Mouse (Mus musculus) G1E (cell line): ENCODE results near the gene Selenow. TPM values are rescaled to one million over a fixed set of nuclear protein-coding genes. Genes with fewer than 3 reads are reported as not detected.

ENCODE experiments used
- ATAC-seq: 2 replicates; pipeline ENCODE4 v1.8.0; 2016; ENCODE audit warnings: mild to moderate bottlenecking; ENCODE audit not compliant: insufficient number of reproducible peaks, poor library complexity, low FRiP score, severe bottlenecking; ENCODE audit errors: extremely low read depth
- DNase-seq: peaks from one replicate; pipeline ENCODE4 v3.0.0; 2012; ENCODE audit warnings: low spot score
- H3K27me3 ChIP-seq: 2 replicates; pipeline ENCODE4 v1.6.1; 2012; ENCODE audit warnings: mild to moderate bottlenecking, low read length, inconsistent platforms; ENCODE audit not compliant: insufficient read depth
- H3K36me3 ChIP-seq: replicated peaks from 2 replicates; pipeline ENCODE3; 2012; ENCODE audit warnings: mild to moderate bottlenecking, inconsistent platforms
- H3K4me1 ChIP-seq: 2 replicates; pipeline ENCODE4 v1.6.1; 2012; ENCODE audit warnings: low read depth, low read length, inconsistent platforms, mixed read lengths; ENCODE audit not compliant: insufficient read depth
- H3K4me3 ChIP-seq: 2 replicates; pipeline ENCODE4 v1.5.1; 2012; ENCODE audit warnings: low read depth, mild to moderate bottlenecking, inconsistent platforms, low read length, moderate library complexity, mixed read lengths
- H3K9me3 ChIP-seq: replicated peaks from 2 replicates; pipeline ENCODE4 v1.6.1; 2012; ENCODE audit warnings: inconsistent platforms
- CTCF ChIP-seq: IDR thresholded peaks from 2 replicates; pipeline ENCODE4 v1.5.1; 2012; ENCODE audit warnings: low read depth, low read length, inconsistent platforms, mixed read lengths
- GATA1 ChIP-seq: IDR thresholded peaks from 2 replicates; pipeline ENCODE4 v1.6.1; 2012; ENCODE audit warnings: borderline replicate concordance, low read length, inconsistent platforms, mixed read lengths
- GATA2 ChIP-seq: IDR thresholded peaks from 2 replicates; pipeline ENCODE4 v1.6.1; 2012; ENCODE audit warnings: low read depth, low read length, inconsistent platforms, borderline replicate concordance
- POLR2AphosphoS5 ChIP-seq: IDR thresholded peaks from 2 replicates; pipeline ENCODE4 v1.6.1; 2012; ENCODE audit warnings: low read depth, low read length, inconsistent platforms; ENCODE audit not compliant: insufficient replicate concordance
- TAL1 ChIP-seq: conservative IDR thresholded peaks from 2 replicates; pipeline ENCODE4 v1.6.1; 2012; ENCODE audit warnings: low read depth, low read length, inconsistent platforms, mixed read lengths
- polyA plus RNA-seq: library from polyadenylated mRNA; stranded (reverse); fragments of >175 nt; gene quantifications from 2 replicates; pipeline ENCODE4 v1.2.3, GENCODE M21; 2012
- total RNA-seq, 2 experiments: library from RNA; stranded (forward) in 1 of 2; stranded (reverse) in 1 of 2; fragments of 200-1000 nt in 1 of 2; fragments of >200 nt in 1 of 2; fragmentation: Nextera tagmentation in 1 of 2; gene quantifications; 2 replicates each; pipeline ENCODE4 v1.2.3; 2014 to 2017

Gene Selenow
- total and polyA plus RNA-seq, 3 experiments, result 152 to 867 (median 559) TPM

DNA sequence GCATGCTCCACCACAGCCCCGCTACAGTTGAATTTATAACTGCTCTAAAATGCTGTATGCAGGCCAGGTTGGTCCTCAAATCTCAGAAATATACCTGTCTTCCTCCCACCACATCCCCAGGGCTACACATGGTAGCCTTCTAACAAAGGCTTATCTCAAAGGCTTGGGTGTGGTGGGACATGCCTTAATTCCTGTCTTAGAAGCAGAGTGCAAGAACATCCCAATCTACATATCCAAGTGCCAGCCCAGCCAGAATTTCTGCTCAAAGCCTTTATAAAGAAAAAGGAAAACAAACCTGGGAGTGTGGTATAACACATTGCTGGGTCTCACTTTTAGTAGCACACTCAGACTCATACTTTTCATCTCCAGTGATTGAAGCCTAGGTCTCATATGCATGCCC, 28.0 kb downstream of the Selenow start:
- H3K9me3 ChIP-seq, result no peaks in the 10 kb centered on the region
- no peaks in the 10 kb centered on the region for H3K36me3 ChIP-seq
- H3K4me3 ChIP-seq, result no peak overlapping the region
- H3K27me3 ChIP-seq, result no peaks in the 10 kb centered on the region
- TF ChIP-seq POLR2AphosphoS5 (no peak), GATA2 (no peak), GATA1 (no peak), TAL1 (no peak), CTCF (no peak)
- DNase-seq, result no peak
- no peak for ATAC-seq
- no peaks in the 10 kb centered on the region for H3K4me1 ChIP-seq

DNA sequence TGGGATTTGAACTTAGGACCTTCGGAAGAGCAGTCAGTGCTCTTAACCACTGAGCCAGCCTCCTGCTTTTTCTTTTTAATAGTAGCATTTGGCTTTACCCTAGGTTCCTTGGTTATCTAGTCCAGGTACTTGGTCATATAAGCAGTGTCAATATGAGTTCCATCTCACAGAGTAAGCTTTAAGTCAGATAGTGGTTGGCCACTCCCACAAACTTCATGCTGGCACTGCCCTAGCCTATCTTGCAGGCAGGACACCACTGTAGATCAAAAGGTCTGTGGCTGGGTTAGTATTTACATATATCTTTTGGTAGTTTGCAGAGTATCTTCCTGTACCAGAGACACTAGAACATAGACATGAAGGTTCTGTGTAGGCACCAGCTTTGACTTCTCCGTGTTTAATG, 38.1 kb downstream of the Selenow start:
- no peaks in the 10 kb centered on the region for H3K9me3 ChIP-seq
- ATAC-seq (no peak), DNase-seq (no peak)
- 0 out of 2 replicates have a peak, but pooled peaks cover 2% of the 10 kb centered on the region for H3K27me3 ChIP-seq
- no peak for TF ChIP-seq POLR2AphosphoS5
- TF ChIP-seq TAL1, result no peak
- TF ChIP-seq GATA2, result no peak
- TF ChIP-seq GATA1, result no peak
- TF ChIP-seq CTCF, result no peak
- no peaks in the 10 kb centered on the region for H3K36me3 ChIP-seq
- H3K4me3 ChIP-seq, result no peak overlapping the region
- H3K4me1 ChIP-seq, result no peaks in the 10 kb centered on the region

DNA sequence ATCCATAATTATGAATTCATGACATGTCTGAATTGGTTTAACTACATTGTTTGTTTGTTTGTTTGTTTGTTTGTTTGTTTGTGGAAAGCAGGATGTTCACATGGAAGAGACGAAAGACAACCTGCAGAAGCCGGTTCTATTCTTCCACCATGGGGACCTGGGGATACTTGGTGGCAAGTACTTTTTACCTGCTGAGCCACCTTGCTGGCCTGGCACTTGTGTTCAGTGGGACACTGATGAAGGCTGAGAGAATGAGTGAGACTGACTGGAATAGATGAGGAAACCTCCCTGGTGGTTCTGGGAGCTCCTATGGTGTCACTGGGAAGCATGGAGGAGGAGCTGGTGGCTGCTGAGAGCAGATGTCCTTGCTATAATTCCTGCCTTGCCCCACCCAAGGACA, 39.9 kb downstream of the Selenow start, which contains the start of gene Crxos:
Gene Crxos (plus strand): TSS at position 301 of the 400 bp plus-strand sequence.
- no peak within 1 kb of the TSS for H3K4me3 ChIP-seq
- no peaks in the 10 kb centered on the region for H3K9me3 ChIP-seq
- TF ChIP-seq POLR2AphosphoS5 (no peak), CTCF (no peak), GATA2 (no peak), TAL1 (no peak), GATA1 (no peak)
- H3K27me3 ChIP-seq, result 0 out of 2 replicates have a peak, but pooled peaks cover 2% of the 10 kb centered on the region
- H3K4me1 ChIP-seq, result no peaks in the 10 kb centered on the region
- ATAC-seq (no peak), DNase-seq (no peak)
- H3K36me3 ChIP-seq, result no peaks in the 10 kb centered on the region

DNA sequence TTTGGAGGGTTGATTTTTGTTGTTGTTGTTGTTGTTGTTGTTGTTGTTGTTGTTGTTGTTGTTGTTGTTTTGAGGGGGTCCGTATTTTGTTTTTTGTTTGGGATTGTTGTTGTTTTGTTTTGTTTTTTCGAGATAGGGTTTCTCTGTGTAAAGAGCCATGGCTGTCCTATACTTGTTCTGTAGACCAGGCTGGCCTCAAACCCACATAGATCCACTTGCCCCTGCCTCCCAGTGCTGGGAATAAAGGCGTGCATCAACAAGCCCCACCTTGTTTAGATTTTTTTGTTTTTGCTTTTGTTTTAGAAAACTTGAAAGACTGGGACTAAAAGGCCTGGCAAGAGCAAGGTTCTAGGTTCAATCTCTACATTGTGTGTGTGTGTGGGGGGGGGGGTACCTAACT, 40.4 kb downstream of the Selenow start:
- TF ChIP-seq POLR2AphosphoS5 (no peak), GATA1 (no peak), CTCF (no peak), GATA2 (no peak), TAL1 (no peak)
- ATAC-seq (no peak), DNase-seq (no peak)
- no peaks in the 10 kb centered on the region for H3K4me1 ChIP-seq
- no peaks in the 10 kb centered on the region for H3K9me3 ChIP-seq
- no peaks in the 10 kb centered on the region for H3K36me3 ChIP-seq
- H3K4me3 ChIP-seq, result no peak overlapping the region
- 0 out of 2 replicates have a peak, but pooled peaks cover 2% of the 10 kb centered on the region for H3K27me3 ChIP-seq

DNA sequence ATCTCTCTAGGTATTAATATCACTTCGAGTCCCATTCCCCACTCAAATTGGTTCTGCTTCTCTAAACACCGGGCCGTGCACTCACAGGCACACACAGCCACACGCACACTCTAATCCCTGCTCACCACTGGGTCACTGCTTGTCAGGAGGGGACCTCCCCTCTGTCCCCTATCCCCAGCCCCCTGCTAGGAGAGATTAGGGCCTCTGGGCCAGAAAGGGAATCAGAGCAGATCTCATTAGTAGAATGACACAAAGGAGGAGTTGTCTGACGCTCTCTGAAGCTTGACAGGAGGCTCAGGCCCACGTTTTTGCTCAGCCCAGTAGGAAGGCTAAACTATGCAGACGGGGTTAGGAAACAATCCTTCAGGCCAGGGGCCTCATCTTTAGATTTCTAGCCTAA, 40.8 kb downstream of the Selenow start:
- no peak for ATAC-seq
- Histone ChIP-seq H3K4me3 (no peak overlapping the region), H3K27me3 (0 out of 2 replicates have a peak, but pooled peaks cover 2% of the 10 kb centered on the region), H3K9me3 (no peaks in the 10 kb centered on the region), H3K4me1 (no peaks in the 10 kb centered on the region), H3K36me3 (no peaks in the 10 kb centered on the region)
- TF ChIP-seq CTCF, result no peak
- TF ChIP-seq GATA2, result no peak
- no peak for TF ChIP-seq GATA1
- TF ChIP-seq POLR2AphosphoS5, result no peak
- DNase-seq, result no peak

DNA sequence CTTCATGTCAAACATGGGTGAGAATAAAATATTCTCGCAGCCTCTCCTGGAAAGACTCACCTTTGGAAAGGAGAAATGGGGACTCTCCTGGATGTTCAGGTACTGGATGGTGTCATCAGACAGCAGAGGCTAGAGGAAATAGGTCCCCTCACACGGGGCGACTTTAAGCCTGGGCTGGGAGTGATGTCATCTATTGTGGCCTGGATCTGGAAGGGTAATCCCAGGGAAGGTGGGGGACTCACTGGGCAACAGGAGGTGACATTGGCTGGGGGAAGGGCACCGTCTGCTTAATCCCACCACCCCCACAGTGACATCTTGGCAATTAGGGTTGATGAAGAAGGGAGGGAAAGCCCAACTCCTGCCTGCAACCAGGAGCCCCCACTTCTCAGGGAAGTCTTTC, 42.4 kb downstream of the Selenow start, which contains the start of gene Crx:
Gene Crx (minus strand): TSS at position 213 of the 400 bp plus-strand sequence.
- no peak for DNase-seq
- no peaks in the 10 kb centered on the region for H3K36me3 ChIP-seq
- H3K9me3 ChIP-seq, result no peaks in the 10 kb centered on the region
- ATAC-seq, result no peak
- H3K27me3 ChIP-seq, result peaks cover 2% of the 10 kb centered on the region; the same call in 1 of the 2 replicates
- no peak for TF ChIP-seq POLR2AphosphoS5
- H3K4me3 ChIP-seq, result no peak within 1 kb of the TSS
- H3K4me1 ChIP-seq, result no peaks in the 10 kb centered on the region

Other genes starting within 250 kb of the Selenow start
- not detected in 2 replicates for gene Obox5, start 172.3 kb downstream of the Selenow start, total RNA-seq (2014; fragmentation: Nextera tagmentation)
- 0.22 and 0.35 TPM in 2 replicates for gene Obox5, start 172.3 kb downstream of the Selenow start, total RNA-seq (2017)
- not detected in 2 replicates for gene Obox5, start 172.3 kb downstream of the Selenow start, polyA plus RNA-seq
- not detected in 2 replicates for gene Obox6, start 82.7 kb downstream of the Selenow start, total RNA-seq (2014; fragmentation: Nextera tagmentation)
- gene Obox6, start 82.7 kb downstream of the Selenow start, total RNA-seq (2017), result 0.16 TPM in 1 of 2 replicates, not detected in the other
- gene Obox6, start 82.7 kb downstream of the Selenow start, polyA plus RNA-seq, result not detected in 2 replicates
- gene Crx, start 42.4 kb downstream of the Selenow start, total RNA-seq (2014; fragmentation: Nextera tagmentation), result not detected in 2 replicates
- 0.05 and 0.06 TPM in 2 replicates for gene Crx, start 42.4 kb downstream of the Selenow start, total RNA-seq (2017)
- not detected in 2 replicates for gene Crx, start 42.4 kb downstream of the Selenow start, polyA plus RNA-seq
- not detected in 2 replicates for gene Crxos, start 39.8 kb downstream of the Selenow start, total RNA-seq (2014; fragmentation: Nextera tagmentation)
- gene Crxos, start 39.8 kb downstream of the Selenow start, total RNA-seq (2017), result 0.38 TPM in 1 of 2 replicates, not detected in the other
- not detected in 2 replicates for gene Crxos, start 39.8 kb downstream of the Selenow start, polyA plus RNA-seq
- 95.0 and 118 TPM in 2 replicates for gene Nop53, start 23.7 kb upstream of the Selenow start, total RNA-seq (2014; fragmentation: Nextera tagmentation)
- gene Nop53, start 23.7 kb upstream of the Selenow start, total RNA-seq (2017), result 288 and 328 TPM in 2 replicates
- 630 and 764 TPM in 2 replicates for gene Nop53, start 23.7 kb upstream of the Selenow start, polyA plus RNA-seq
- gene Ehd2, start 45.2 kb upstream of the Selenow start, total RNA-seq (2014; fragmentation: Nextera tagmentation), result 0.38 and 0.44 TPM in 2 replicates
- 0.33 and 0.35 TPM in 2 replicates for gene Ehd2, start 45.2 kb upstream of the Selenow start, total RNA-seq (2017)
- 0.11 and 0.15 TPM in 2 replicates for gene Ehd2, start 45.2 kb upstream of the Selenow start, polyA plus RNA-seq
- gene Bicra, start 125.5 kb upstream of the Selenow start, total RNA-seq (2014; fragmentation: Nextera tagmentation), result 52.1 and 57.0 TPM in 2 replicates
- gene Bicra, start 125.5 kb upstream of the Selenow start, total RNA-seq (2017), result 1.0 and 1.1 TPM in 2 replicates
- gene Bicra, start 125.5 kb upstream of the Selenow start, polyA plus RNA-seq, result 52.1 and 58.9 TPM in 2 replicates
- not detected in 2 replicates for gene Zfp541, start 139.4 kb upstream of the Selenow start, total RNA-seq (2014; fragmentation: Nextera tagmentation)
- gene Zfp541, start 139.4 kb upstream of the Selenow start, total RNA-seq (2017), result under 0.01 TPM in 1 of 2 replicates, not detected in the other
- gene Zfp541, start 139.4 kb upstream of the Selenow start, polyA plus RNA-seq, result not detected in 2 replicates
- 116 and 156 TPM in 2 replicates for gene Napa, start 176.1 kb upstream of the Selenow start, total RNA-seq (2014; fragmentation: Nextera tagmentation)
- gene Napa, start 176.1 kb upstream of the Selenow start, total RNA-seq (2017), result 73.6 and 86.9 TPM in 2 replicates
- gene Napa, start 176.1 kb upstream of the Selenow start, polyA plus RNA-seq, result 137 and 159 TPM in 2 replicates
- 8.8 and 12.6 TPM in 2 replicates for gene Kptn, start 197.5 kb upstream of the Selenow start, total RNA-seq (2014; fragmentation: Nextera tagmentation)
- 15.0 and 18.7 TPM in 2 replicates for gene Kptn, start 197.5 kb upstream of the Selenow start, total RNA-seq (2017)
- 24.5 and 29.4 TPM in 2 replicates for gene Kptn, start 197.5 kb upstream of the Selenow start, polyA plus RNA-seq
- 0.15 and 0.23 TPM in 2 replicates for gene Slc8a2, start 207.4 kb upstream of the Selenow start, total RNA-seq (2014; fragmentation: Nextera tagmentation)
- gene Slc8a2, start 207.4 kb upstream of the Selenow start, total RNA-seq (2017), result under 0.01 and 0.05 TPM in 2 replicates
- 0.03 TPM in 1 of 2 replicates, not detected in the other for gene Slc8a2, start 207.4 kb upstream of the Selenow start, polyA plus RNA-seq